Mouse (Mus musculus): ENCODE measurements around the gene Rpl12. TPM values are rescaled to one million over a fixed set of nuclear protein-coding genes. Genes with fewer than 3 reads are reported as not detected.
A peak's percentile ranks its signal among the peaks of the same experiment; 100 is the strongest.

Gene Rpl12
- 115 and 128 TPM in 2 replicates for polyA plus RNA-seq (2016; fragmentation: Nextera tagmentation; extraction: Ambion mirVana)

DNA sequence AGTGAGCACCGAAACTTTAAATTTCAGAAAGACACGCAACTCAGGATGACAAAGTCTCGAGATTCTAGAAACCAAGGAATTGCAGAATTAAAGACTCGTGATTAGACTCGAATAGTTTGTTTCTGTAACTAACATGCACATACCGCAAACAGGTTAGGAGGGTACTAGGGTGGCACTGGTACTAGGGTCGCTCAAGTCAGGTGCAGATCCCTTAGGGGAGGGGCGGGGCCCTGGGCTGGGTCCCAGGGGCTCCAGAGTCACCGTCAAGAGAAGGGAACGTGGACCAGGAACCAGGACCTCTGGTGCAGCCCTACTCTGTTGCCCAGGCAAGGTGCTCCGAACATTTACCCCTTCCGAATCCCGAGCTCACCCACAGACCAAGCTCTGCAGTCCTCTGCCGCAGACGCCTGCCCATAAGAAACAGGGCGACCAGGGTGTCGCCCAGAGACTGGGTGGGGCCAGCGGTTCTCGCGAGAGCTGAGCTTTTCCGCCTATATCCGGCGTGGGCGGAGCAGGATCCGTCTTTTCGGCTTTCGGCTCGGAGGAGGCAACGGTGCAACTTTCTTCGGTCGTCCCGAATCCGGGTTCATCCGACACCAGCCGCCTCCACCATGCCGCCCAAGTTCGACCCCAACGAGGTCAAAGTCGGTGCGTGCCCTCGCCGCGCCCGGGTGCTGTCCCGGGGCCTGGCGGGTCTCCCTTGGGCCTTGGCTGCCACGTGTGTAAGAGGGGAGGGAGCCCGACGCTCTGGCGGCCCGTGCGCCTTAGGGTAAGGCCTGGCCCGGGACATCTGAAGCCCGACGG lies at the start of gene Rpl12, which contains the start of gene Lrsam1:
Gene Rpl12 (plus strand): TSS at position 368 of the 804 bp plus-strand sequence.
Gene Lrsam1 (minus strand): TSS at position 423 of the 804 bp plus-strand sequence.
- Histone ChIP-seq H3K4me3 (replicated peaks) (peak within 1 kb of the TSS; percentile 64), H3K27ac (peak within 1 kb of the TSS; percentile 79), H3K9me3 (no peaks in the 10 kb centered on the region), H3K4me1 (peaks cover 46% of the 10 kb centered on the region), H3K27me3 (no peaks in the 10 kb centered on the region), H3K4me2 (peak within 1 kb of the TSS; percentile 92), H3K9ac (peak within 1 kb of the TSS; percentile 93), H3K36me3 (replicated peaks) (peaks cover 28% of the 10 kb centered on the region)
- whole genome bisulfite sequencing = 3% methylated on average over 55 of the region's 55 CpGs
- ATAC-seq (ENCODE audit: low FRiP score) = peak; percentile 95

DNA sequence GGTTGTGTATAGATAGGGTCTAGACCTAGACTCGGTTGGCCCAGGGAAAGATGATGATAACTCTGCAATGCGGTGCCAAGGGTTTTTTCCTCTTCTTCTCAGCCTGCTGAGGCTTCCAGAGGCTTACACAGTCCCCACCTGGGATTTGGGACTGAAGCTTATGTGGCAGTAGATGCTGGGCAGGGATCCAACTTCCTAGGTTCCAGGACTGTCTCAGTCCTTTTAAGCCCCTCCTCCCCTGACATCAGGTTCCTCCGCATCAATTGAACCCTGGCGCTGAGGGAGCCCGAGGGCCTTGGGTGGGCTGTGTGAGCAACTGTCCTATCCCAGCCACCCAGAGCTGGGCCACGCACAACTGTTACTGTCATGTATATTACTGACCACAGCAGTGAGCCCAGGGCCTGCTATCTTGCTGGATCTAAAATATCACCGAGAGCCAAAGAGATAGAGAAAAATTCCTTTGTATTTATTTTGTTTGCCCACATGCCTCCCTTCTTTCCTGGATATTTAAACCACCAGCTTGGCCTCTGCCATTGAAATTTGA lies 49.6 kb upstream of the Rpl12 start:
- no peak overlapping the region for H3K4me2 ChIP-seq
- H3K4me1 ChIP-seq = peaks cover 26% of the 10 kb centered on the region
- H3K36me3 ChIP-seq (replicated peaks) = peaks cover 14% of the 10 kb centered on the region
- no peak overlapping the region for H3K27ac ChIP-seq
- H3K9ac ChIP-seq = no peak overlapping the region
- H3K27me3 ChIP-seq = peaks cover 30% of the 10 kb centered on the region
- H3K4me3 ChIP-seq (replicated peaks) = no peak overlapping the region
- no peaks in the 10 kb centered on the region for H3K9me3 ChIP-seq
- ATAC-seq (ENCODE audit: low FRiP score) = no peak
- 86% methylated on average over 7 of the region's 7 CpGs for WGBS

GRCm38 (mm10) chr2:32912210-32912804 lies 49.1 kb upstream of the Rpl12 start:
- no peaks in the 10 kb centered on the region for H3K9me3 ChIP-seq
- no peak overlapping the region for H3K27ac ChIP-seq
- peaks cover 14% of the 10 kb centered on the region for H3K36me3 ChIP-seq (replicated peaks)
- no peak overlapping the region for H3K4me2 ChIP-seq
- 29% methylated on average over 19 of the region's 19 CpGs for WGBS
- peaks cover 30% of the 10 kb centered on the region for H3K27me3 ChIP-seq
- ATAC-seq (ENCODE audit: low FRiP score) = 0 out of 2 replicates have a peak, but pooled peaks have one; percentile 25
- no peak overlapping the region for H3K9ac ChIP-seq
- no peak overlapping the region for H3K4me3 ChIP-seq (replicated peaks)
- H3K4me1 ChIP-seq = peaks cover 20% of the 10 kb centered on the region

DNA sequence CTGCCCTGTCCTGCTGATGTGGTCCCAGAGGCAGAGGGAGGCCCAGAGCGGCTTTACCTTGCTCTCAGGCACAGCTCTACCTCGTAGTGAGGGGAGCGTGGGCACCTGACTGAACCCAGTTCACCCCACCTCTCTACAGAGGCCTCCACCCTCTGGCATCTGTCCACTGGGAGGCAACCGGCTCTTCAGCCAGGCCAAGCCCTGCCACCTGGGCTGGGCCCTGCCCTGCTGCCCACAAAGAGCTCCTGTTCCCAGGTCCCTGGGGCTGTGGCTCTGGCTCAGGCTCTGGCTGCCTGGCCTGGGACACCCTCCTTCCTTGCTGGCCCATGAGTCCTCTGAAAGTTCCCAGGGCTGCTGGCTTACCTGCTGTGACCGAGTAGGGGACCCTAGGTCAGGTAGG lies 47.0 kb upstream of the Rpl12 start:
- Histone ChIP-seq H3K36me3 (replicated peaks) (peaks cover 20% of the 10 kb centered on the region), H3K4me3 (replicated peaks) (no peak overlapping the region), H3K27ac (no peak overlapping the region; the same call in 1 of the 2 replicates), H3K9me3 (no peaks in the 10 kb centered on the region), H3K27me3 (peaks cover 25% of the 10 kb centered on the region), H3K4me2 (no peak overlapping the region), H3K4me1 (no peaks in the 10 kb centered on the region), H3K9ac (no peak overlapping the region)
- 74% methylated on average over 5 of the region's 5 CpGs for WGBS
- no peak for ATAC-seq (ENCODE audit: low FRiP score)

DNA sequence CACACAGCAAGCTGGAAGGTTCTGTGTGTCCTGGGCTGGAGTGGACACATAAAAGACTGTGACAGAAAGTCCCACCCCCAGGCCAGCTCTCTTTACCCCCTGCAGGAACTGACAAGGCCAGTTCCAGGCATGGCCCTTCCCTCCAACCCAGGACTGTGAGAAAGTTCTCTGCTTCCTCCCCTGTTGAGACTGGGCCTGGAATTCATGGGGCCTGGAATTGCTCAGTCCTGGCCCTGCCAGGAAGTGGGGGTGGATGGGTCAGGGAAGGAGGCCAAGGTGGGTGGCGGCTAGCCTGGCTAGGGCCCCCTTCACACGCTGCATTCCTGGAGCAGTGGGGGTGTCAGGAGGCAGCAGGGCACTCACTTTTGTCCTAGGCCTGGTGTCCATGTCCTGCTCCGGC lies 46.5 kb upstream of the Rpl12 start:
- H3K4me2 ChIP-seq = no peak overlapping the region
- H3K4me3 ChIP-seq (replicated peaks) = no peak overlapping the region
- WGBS = 49% methylated on average over 3 of the region's 3 CpGs
- no peaks in the 10 kb centered on the region for H3K9me3 ChIP-seq
- H3K27ac ChIP-seq = no peak overlapping the region
- peaks cover 19% of the 10 kb centered on the region for H3K27me3 ChIP-seq
- H3K9ac ChIP-seq = 0 out of 2 replicates have a peak overlapping the region, but pooled peaks have one; percentile 18
- H3K36me3 ChIP-seq (replicated peaks) = peaks cover 25% of the 10 kb centered on the region
- ATAC-seq (ENCODE audit: low FRiP score) = no peak
- no peaks in the 10 kb centered on the region for H3K4me1 ChIP-seq

GRCm38 (mm10) chr2:32917526-32917925 lies 43.8 kb upstream of the Rpl12 start:
- Histone ChIP-seq H3K4me3 (replicated peaks) (no peak overlapping the region), H3K36me3 (replicated peaks) (peaks cover 33% of the 10 kb centered on the region), H3K4me2 (no peak overlapping the region), H3K9me3 (no peaks in the 10 kb centered on the region), H3K9ac (no peak overlapping the region), H3K4me1 (no peaks in the 10 kb centered on the region), H3K27ac (no peak overlapping the region), H3K27me3 (no peaks in the 10 kb centered on the region)
- no peak for ATAC-seq (ENCODE audit: low FRiP score)
- WGBS = 85% methylated on average over 11 of the region's 11 CpGs

DNA sequence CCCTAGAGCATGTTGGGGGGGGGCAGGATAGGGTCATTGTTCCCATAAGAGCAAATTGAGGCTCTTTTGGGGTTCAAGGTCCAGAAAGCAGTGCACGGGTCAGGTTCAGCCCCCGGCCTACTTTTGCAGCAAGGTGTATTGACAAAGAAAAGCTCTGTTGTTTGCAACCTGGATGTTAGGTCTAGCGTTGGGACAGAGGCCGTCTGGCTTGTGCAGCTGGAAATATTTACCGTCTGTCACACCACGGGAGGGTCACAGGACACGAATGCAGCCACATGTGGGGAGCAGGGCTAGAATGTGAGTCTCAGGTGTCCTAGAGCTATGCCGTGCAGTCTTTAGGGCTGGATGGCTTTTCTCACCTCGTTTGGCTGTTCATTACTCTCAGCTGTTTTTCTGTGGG lies 43.0 kb upstream of the Rpl12 start:
- 0 out of 2 replicates have a peak overlapping the region, but pooled peaks have one; percentile 15 for H3K27ac ChIP-seq
- H3K36me3 ChIP-seq (replicated peaks) = peaks cover 39% of the 10 kb centered on the region
- no peak for ATAC-seq (ENCODE audit: low FRiP score)
- H3K27me3 ChIP-seq = no peaks in the 10 kb centered on the region
- no peaks in the 10 kb centered on the region for H3K4me1 ChIP-seq
- WGBS = 84% methylated on average over 9 of the region's 9 CpGs
- H3K9ac ChIP-seq = no peak overlapping the region
- H3K4me2 ChIP-seq = no peak overlapping the region
- H3K4me3 ChIP-seq (replicated peaks) = no peak overlapping the region
- no peaks in the 10 kb centered on the region for H3K9me3 ChIP-seq

DNA sequence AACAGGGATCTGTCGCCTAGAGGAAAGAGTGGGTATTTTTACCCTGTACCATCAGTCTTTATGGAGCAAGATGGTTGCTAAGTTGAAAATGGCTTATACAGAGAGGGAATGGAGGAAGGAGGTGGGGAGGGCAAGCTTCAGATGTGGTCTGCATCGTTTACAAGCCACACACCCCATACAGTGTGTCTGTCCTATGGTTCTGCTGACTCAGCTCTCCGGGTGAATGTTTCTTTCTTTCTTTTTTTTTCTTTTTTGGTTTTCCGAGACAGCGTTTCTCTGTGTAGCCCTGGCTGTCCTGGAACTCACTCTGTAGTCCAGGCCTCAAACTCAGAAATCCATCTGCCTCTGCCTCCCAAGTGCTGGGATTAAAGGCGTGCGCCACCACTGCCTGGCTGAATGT lies 40.1 kb upstream of the Rpl12 start:
- Histone ChIP-seq H3K4me1 (no peaks in the 10 kb centered on the region), H3K27ac (no peak overlapping the region), H3K36me3 (replicated peaks) (peaks cover 50% of the 10 kb centered on the region), H3K4me2 (no peak overlapping the region), H3K27me3 (no peaks in the 10 kb centered on the region), H3K4me3 (replicated peaks) (no peak overlapping the region), H3K9ac (no peak overlapping the region), H3K9me3 (no peaks in the 10 kb centered on the region)
- 87% methylated on average over 7 of the region's 7 CpGs for WGBS
- no peak for ATAC-seq (ENCODE audit: low FRiP score)

GRCm38 (mm10) chr2:32921801-32922380 lies 39.5 kb upstream of the Rpl12 start:
- H3K27me3 ChIP-seq = no peaks in the 10 kb centered on the region
- no peaks in the 10 kb centered on the region for H3K4me1 ChIP-seq
- no peak for ATAC-seq (ENCODE audit: low FRiP score)
- no peak overlapping the region for H3K27ac ChIP-seq
- peaks cover 50% of the 10 kb centered on the region for H3K36me3 ChIP-seq (replicated peaks)
- no peak overlapping the region for H3K4me2 ChIP-seq
- H3K9me3 ChIP-seq = no peaks in the 10 kb centered on the region
- 87% methylated on average over 15 of the region's 15 CpGs for WGBS
- H3K4me3 ChIP-seq (replicated peaks) = no peak overlapping the region
- no peak overlapping the region for H3K9ac ChIP-seq

GRCm38 (mm10) chr2:32922564-32922963 lies 38.8 kb upstream of the Rpl12 start:
- no peak overlapping the region for H3K27ac ChIP-seq
- no peak overlapping the region for H3K4me2 ChIP-seq
- no peaks in the 10 kb centered on the region for H3K4me1 ChIP-seq
- WGBS = 89% methylated on average over 13 of the region's 13 CpGs
- ATAC-seq (ENCODE audit: low FRiP score) = no peak
- H3K9ac ChIP-seq = no peak overlapping the region
- H3K9me3 ChIP-seq = no peaks in the 10 kb centered on the region
- no peaks in the 10 kb centered on the region for H3K27me3 ChIP-seq
- peaks cover 50% of the 10 kb centered on the region for H3K36me3 ChIP-seq (replicated peaks)
- H3K4me3 ChIP-seq (replicated peaks) = no peak overlapping the region

- peaks cover 50% of the 10 kb centered on the region for H3K36me3 ChIP-seq (replicated peaks)
- no peak overlapping the region for H3K27ac ChIP-seq
- no peaks in the 10 kb centered on the region for H3K9me3 ChIP-seq
- WGBS = 90% methylated on average over 24 of the region's 24 CpGs
- no peak overlapping the region for H3K4me2 ChIP-seq
- ATAC-seq (ENCODE audit: low FRiP score) = no peak
- H3K9ac ChIP-seq = no peak overlapping the region
- no peak overlapping the region for H3K4me3 ChIP-seq (replicated peaks)
- H3K4me1 ChIP-seq = no peaks in the 10 kb centered on the region
- H3K27me3 ChIP-seq = no peaks in the 10 kb centered on the region
These were observed 37.7 kb upstream of the Rpl12 start for GRCm38 (mm10) chr2:32923551-32924250.
